Mouse (Mus musculus): Measurements from ENCODE around the gene Arhgap35. TPM values are rescaled to one million over a fixed set of nuclear protein-coding genes. Genes with fewer than 3 reads are reported as not detected.

The Arhgap35 gene
- polyA plus RNA-seq, 1 experiment, result 56.9 TPM

- no peak for TF ChIP-seq POLR2A (IDR thresholded peaks at IDR 0.05; ENCODE audit: extremely low read depth, insufficient read depth, low read length)
- TF ChIP-seq CTCF (IDR thresholded peaks at IDR 0.05; ENCODE audit: extremely low read depth, insufficient read depth, low read length), result no peak
- no peak overlapping the region for H3K27ac ChIP-seq (ENCODE audit: insufficient read depth, low read length)
- peak overlapping the region; percentile 10; the same call in 1 of the 2 replicates for H3K4me3 ChIP-seq (ENCODE audit: insufficient read depth, low read length)
- no peaks in the 10 kb centered on the region for H3K4me1 ChIP-seq (ENCODE audit: control insufficient read depth, insufficient read depth, low read length)
These were observed 138.2 kb downstream of the Arhgap35 start for GRCm38 (mm10) chr7:16476600-16476989.

DNA sequence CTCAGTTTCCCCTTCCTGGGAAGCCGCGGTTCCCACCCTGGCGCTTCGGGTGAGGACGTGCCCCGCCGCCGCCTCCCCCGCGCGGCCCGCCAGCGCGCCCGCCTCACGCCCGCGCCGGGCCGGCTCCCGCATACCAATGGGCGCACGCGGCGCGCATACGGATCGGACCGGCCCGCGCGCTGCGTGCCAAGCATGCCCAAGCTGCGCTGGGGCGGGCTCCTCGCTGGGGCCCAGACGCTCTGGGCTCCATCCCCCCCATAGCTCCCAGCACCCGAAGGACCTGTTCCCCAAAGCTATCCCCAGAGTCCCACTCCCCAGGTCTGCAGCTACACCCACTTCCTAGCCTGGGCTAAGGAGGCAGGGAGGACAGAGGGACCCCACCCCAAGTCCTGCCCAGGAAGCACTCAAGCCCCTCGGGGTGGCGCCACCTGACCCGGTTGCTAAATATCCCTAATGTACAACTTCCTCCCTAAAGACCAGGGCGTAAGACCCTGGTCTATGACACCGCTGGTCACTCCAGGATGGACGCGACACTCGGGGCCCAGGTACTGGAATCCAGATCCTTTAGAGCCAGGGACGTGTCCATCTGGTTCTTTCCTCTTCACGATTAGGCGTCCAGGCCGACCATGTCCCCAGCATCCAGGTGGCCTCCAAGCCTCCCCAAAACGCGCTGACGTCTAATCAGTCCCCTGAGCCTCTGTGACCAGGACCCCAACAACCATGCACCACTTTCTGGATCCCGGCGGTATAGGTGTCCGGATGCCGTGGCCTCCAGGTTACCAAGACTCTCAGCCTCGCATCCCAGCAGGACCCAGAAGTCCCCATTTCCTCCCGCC lies 138.8 kb downstream of the Arhgap35 start:
- peak overlapping the region; percentile 10; the same call in 1 of the 2 replicates for H3K4me3 ChIP-seq (ENCODE audit: insufficient read depth, low read length)
- no peak overlapping the region for H3K27ac ChIP-seq (ENCODE audit: insufficient read depth, low read length)
- no peaks in the 10 kb centered on the region for H3K4me1 ChIP-seq (ENCODE audit: control insufficient read depth, insufficient read depth, low read length)
- TF ChIP-seq POLR2A (IDR thresholded peaks at IDR 0.05; ENCODE audit: extremely low read depth, insufficient read depth, low read length) (no peak), CTCF (IDR thresholded peaks at IDR 0.05; ENCODE audit: extremely low read depth, insufficient read depth, low read length) (no peak)

GRCm38 (mm10) chr7:16475321-16475720 lies 139.5 kb downstream of the Arhgap35 start:
- TF ChIP-seq CTCF (IDR thresholded peaks at IDR 0.05; ENCODE audit: extremely low read depth, insufficient read depth, low read length), result no peak
- no peak for TF ChIP-seq POLR2A (IDR thresholded peaks at IDR 0.05; ENCODE audit: extremely low read depth, insufficient read depth, low read length)
- Histone ChIP-seq H3K27ac (ENCODE audit: insufficient read depth, low read length) (no peak overlapping the region), H3K4me1 (ENCODE audit: control insufficient read depth, insufficient read depth, low read length) (no peaks in the 10 kb centered on the region), H3K4me3 (ENCODE audit: insufficient read depth, low read length) (peak overlapping the region; percentile 10; the same call in 1 of the 2 replicates)

- no peak for TF ChIP-seq CTCF (IDR thresholded peaks at IDR 0.05; ENCODE audit: extremely low read depth, insufficient read depth, low read length)
- TF ChIP-seq POLR2A (IDR thresholded peaks at IDR 0.05; ENCODE audit: extremely low read depth, insufficient read depth, low read length), result no peak
- H3K27ac ChIP-seq (ENCODE audit: insufficient read depth, low read length), result no peak overlapping the region
- H3K4me1 ChIP-seq (ENCODE audit: control insufficient read depth, insufficient read depth, low read length), result no peaks in the 10 kb centered on the region
- no peak overlapping the region for H3K4me3 ChIP-seq (ENCODE audit: insufficient read depth, low read length)
These were observed 140.3 kb downstream of the Arhgap35 start for GRCm38 (mm10) chr7:16474445-16474844.

DNA sequence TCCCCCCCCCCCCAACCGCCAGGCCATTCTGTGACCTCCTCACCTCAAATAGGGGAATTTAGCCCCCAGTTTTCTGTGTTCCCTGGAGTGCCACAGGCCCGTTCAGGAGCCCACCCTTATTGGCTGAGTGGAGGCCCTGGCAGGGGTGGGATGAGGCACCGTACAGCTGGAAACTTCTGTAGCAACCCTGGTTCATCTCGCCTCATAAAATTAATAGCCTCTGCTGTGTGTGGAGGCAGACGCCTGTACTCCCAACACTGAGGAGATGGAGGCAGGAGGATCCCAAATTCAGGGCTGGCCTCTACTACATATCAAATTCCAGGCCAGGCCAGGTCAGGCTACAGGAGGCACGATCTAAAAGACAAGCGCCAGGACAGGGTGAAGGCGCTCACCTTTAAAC lies 140.9 kb downstream of the Arhgap35 start:
- no peak overlapping the region for H3K4me3 ChIP-seq (ENCODE audit: insufficient read depth, low read length)
- no peak overlapping the region for H3K27ac ChIP-seq (ENCODE audit: insufficient read depth, low read length)
- no peaks in the 10 kb centered on the region for H3K4me1 ChIP-seq (ENCODE audit: control insufficient read depth, insufficient read depth, low read length)
- no peak for TF ChIP-seq CTCF (IDR thresholded peaks at IDR 0.05; ENCODE audit: extremely low read depth, insufficient read depth, low read length)
- no peak for TF ChIP-seq POLR2A (IDR thresholded peaks at IDR 0.05; ENCODE audit: extremely low read depth, insufficient read depth, low read length)

GRCm38 (mm10) chr7:16472116-16472709 lies 142.6 kb downstream of the Arhgap35 start:
- TF ChIP-seq POLR2A (IDR thresholded peaks at IDR 0.05; ENCODE audit: extremely low read depth, insufficient read depth, low read length) (no peak), CTCF (IDR thresholded peaks at IDR 0.05; ENCODE audit: extremely low read depth, insufficient read depth, low read length) (no peak)
- H3K4me3 ChIP-seq (ENCODE audit: insufficient read depth, low read length), result no peak overlapping the region
- H3K4me1 ChIP-seq (ENCODE audit: control insufficient read depth, insufficient read depth, low read length), result no peaks in the 10 kb centered on the region
- H3K27ac ChIP-seq (ENCODE audit: insufficient read depth, low read length), result no peak overlapping the region

- H3K27ac ChIP-seq (ENCODE audit: insufficient read depth, low read length), result no peak overlapping the region
- no peak overlapping the region for H3K4me3 ChIP-seq (ENCODE audit: insufficient read depth, low read length)
- TF ChIP-seq POLR2A (IDR thresholded peaks at IDR 0.05; ENCODE audit: extremely low read depth, insufficient read depth, low read length) (no peak), CTCF (IDR thresholded peaks at IDR 0.05; ENCODE audit: extremely low read depth, insufficient read depth, low read length) (0 out of 2 replicates have a peak, but pooled peaks have one; percentile 26)
- H3K4me1 ChIP-seq (ENCODE audit: control insufficient read depth, insufficient read depth, low read length), result no peaks in the 10 kb centered on the region
These were observed 143.2 kb downstream of the Arhgap35 start for GRCm38 (mm10) chr7:16471549-16471948.

DNA sequence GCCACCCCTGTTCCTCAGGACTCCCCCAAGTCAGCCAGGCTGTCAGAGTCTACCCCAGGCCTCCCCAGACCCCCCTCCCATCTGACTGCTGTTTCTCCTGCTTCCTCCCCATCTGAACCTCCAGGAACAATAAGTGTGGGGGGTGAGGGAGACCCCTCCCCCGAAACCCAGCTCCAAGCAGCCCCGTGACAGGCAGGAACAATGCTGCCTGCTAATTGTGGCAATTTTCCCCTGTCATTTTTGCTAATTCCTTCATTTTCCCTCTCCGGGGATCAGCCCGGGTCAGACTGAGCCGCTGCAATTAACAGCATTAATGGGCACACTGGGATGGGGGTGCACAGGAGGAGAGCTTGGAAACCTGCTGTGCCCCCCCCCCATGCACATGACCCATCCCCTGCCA lies 146.7 kb downstream of the Arhgap35 start:
- Histone ChIP-seq H3K4me3 (ENCODE audit: insufficient read depth, low read length) (no peak overlapping the region), H3K4me1 (ENCODE audit: control insufficient read depth, insufficient read depth, low read length) (no peaks in the 10 kb centered on the region), H3K27ac (ENCODE audit: insufficient read depth, low read length) (no peak overlapping the region)
- TF ChIP-seq CTCF (IDR thresholded peaks at IDR 0.05; ENCODE audit: extremely low read depth, insufficient read depth, low read length) (no peak), POLR2A (IDR thresholded peaks at IDR 0.05; ENCODE audit: extremely low read depth, insufficient read depth, low read length) (no peak)

- Histone ChIP-seq H3K4me3 (ENCODE audit: insufficient read depth, low read length) (no peak overlapping the region), H3K27ac (ENCODE audit: insufficient read depth, low read length) (no peak overlapping the region), H3K4me1 (ENCODE audit: control insufficient read depth, insufficient read depth, low read length) (no peaks in the 10 kb centered on the region)
- TF ChIP-seq POLR2A (IDR thresholded peaks at IDR 0.05; ENCODE audit: extremely low read depth, insufficient read depth, low read length), result no peak
- TF ChIP-seq CTCF (IDR thresholded peaks at IDR 0.05; ENCODE audit: extremely low read depth, insufficient read depth, low read length), result no peak
These were observed 148.2 kb downstream of the Arhgap35 start for GRCm38 (mm10) chr7:16466565-16466964.

GRCm38 (mm10) chr7:16465568-16465967 lies 149.2 kb downstream of the Arhgap35 start:
- Histone ChIP-seq H3K4me1 (ENCODE audit: control insufficient read depth, insufficient read depth, low read length) (no peaks in the 10 kb centered on the region), H3K27ac (ENCODE audit: insufficient read depth, low read length) (no peak overlapping the region), H3K4me3 (ENCODE audit: insufficient read depth, low read length) (no peak overlapping the region)
- TF ChIP-seq POLR2A (IDR thresholded peaks at IDR 0.05; ENCODE audit: extremely low read depth, insufficient read depth, low read length) (no peak), CTCF (IDR thresholded peaks at IDR 0.05; ENCODE audit: extremely low read depth, insufficient read depth, low read length) (no peak)
